Mouse (Mus musculus) right cerebral cortex, adult 18-20 months (tissue): ENCODE results near the gene Mrps14.

Source experiments
- DNase-seq: peaks from one replicate; pipeline ENCODE4 v3.0.0; 2022; ENCODE audit warnings: mixed read lengths

The Mrps14 gene

DNA sequence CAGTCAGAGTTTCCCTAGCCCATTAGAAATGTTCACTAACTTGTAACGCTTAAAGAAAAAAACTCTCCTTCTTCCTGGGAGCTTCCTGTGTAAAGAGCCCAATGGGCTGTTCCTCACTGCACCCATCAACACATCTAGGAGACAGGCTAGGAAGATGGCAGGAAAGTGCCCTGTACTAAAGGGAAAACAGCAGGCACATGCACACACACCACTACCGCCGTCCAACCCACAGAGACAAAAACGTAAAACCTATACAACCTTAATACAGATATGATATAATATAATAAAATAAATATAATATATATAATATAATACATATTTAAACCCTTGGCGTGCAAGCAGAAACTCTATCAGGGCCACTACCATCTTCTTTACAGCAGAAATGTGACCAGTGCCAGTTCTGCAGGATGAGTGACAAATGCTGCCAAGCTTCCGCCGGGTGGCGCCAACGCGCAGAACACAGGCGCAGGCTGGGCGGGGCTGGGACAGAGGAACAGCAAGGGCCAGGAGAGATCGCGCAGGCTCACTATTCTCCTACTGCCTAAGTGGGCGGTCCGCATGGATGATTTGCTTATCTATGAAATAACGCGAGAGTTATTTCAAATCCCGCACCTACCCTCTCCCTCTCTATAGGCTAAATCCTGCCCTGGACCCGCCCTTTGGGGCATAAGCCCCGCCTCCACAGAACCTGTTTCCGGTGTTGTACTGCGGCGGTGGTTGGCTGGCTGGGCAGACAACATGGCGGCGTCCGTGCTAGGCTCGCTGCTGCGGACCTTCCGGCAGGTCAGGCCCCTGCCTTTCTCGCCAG, at the start of gene Mrps14:
Mrps14 (plus strand) TSS at position 687 of the 808 bp plus-strand sequence.
- peak; percentile 99 for DNase-seq

DNA sequence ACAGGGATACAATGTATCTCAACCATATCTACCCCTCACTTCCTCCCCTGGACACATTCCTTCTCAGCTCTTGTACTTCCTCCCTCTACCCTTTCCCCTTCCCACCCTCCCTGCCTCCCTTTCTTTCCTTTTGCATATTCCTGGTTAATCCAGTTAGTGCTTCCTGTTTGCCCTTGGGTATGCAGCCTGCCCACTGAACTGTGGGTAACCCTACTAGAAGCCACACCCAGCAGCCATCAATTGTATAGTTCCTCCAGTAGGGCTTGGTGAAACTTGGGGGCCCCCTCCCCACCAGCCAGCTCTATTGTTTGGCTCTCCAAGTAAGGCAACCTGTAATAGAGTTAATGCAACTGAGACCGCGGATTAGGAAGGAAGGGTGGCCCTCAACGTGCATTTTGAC, 49.4 kb upstream of the Mrps14 start:
- no peak for DNase-seq

GRCm38 (mm10) chr1:160147274-160147673, 47.7 kb upstream of the Mrps14 start:
- DNase-seq, result no peak

GRCm38 (mm10) chr1:160149291-160149906, 45.6 kb upstream of the Mrps14 start:
- DNase-seq, result peak; percentile 45

- no peak for DNase-seq
Measured at GRCm38 (mm10) chr1:160150726-160151125, 44.3 kb upstream of the Mrps14 start.

DNA sequence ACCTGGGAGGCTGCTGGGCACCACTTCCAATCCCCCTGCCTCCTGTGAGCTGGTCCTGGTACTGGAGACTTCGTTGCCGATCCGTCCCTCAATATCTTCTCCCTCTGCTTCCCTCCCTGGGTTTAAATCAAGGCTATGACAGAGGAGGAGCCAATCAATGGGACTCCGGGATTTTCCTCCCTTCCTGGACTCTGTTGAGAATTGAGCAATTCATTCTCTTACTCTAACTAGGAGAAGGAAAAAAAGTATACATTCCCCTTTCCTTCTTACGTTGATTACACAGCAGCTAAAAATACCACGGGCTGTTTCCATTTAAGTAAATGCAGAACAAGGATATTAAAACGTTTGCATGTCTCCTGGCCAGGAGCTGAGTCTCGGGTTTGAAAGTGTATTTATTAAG, 41.5 kb upstream of the Mrps14 start, which contains the start of gene Tnn:
Tnn (minus strand) TSS at position 101 of the 400 bp plus-strand sequence.
- no peak for DNase-seq

DNA sequence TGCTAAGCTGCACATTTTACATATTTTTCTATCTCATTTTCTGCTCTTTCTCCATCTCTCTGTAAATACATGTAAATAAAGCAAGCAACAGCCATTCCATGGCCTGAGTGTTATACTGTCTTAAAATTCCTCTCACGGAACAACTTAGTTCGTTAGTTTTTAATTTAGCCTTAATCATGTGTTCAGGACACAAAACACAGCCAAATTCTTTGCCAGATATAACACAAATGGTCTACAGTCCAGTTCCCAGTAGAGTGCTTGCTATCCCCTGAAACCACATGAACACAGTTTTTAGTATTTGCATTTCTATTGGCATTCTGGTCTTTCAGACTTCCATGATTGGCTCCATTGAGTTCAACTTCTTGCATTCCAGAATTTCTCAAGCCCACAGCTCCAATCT, 36.8 kb upstream of the Mrps14 start:
- DNase-seq, result no peak

DNA sequence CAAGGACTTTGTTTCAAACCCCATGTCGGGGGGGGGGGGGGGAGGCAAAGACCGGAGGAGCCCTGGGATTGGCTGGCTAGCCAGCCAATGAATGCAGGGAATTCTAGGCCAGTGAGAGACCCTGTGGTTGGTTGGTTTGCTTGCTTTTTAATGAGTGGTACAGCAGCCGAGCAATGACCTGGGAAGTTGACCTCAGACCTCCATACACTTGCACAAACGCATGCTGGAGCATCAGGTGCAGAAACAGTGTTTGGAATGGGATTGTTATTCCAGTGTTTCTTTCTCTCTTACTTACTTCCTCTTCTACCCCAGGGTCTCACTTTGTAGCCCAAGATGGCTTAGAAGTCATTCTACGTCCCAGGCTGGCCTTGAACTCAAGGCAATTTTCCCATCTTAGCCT, 28.4 kb upstream of the Mrps14 start:
- DNase-seq, result no peak

DNA sequence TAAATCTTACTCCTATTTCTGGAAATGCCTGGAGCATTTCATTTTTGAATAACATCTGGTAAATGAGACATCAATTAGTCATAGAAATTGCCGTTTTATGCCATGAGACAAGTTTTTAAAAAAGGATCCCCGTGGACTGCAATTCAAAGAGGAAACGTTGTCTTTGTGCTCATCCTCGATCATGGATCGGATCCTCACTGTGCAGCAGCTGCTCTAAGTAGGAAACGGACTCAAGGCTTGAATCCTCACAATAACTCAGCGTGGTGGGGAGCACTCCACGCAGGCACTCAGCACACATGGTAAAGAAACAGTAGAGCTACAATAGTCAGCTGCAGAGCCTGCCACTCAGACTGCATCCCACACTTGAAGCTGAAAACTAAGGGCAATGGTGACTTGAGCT, 18.1 kb upstream of the Mrps14 start:
- DNase-seq, result no peak

DNA sequence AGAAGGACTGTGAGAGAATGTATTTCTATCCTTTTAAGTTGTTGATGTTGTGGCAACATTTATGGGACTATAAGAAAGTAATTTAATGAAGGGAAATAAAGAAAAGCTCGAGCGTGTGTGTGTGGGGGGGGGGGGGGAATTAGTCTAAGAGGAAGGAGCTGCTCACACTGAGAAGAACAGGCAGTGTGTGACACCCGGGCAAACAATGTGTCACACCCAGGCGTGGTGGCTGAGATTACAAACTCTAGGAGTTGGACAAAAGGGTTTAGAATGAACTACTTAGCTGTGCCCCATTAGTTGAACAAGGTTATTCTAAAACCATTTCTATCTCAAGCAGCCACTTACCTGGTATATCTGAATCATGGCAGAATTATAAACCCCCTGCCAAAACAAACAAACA, 13.8 kb upstream of the Mrps14 start:
- DNase-seq, result no peak

GRCm38 (mm10) chr1:160184506-160184905, 10.5 kb upstream of the Mrps14 start:
- peak; percentile 58 for DNase-seq

GRCm38 (mm10) chr1:160195337-160195663, 285 bp downstream of the Mrps14 start:
- no peak for DNase-seq

- no peak for DNase-seq
Measured at GRCm38 (mm10) chr1:160205486-160205885, 10.5 kb downstream of the Mrps14 start.

GRCm38 (mm10) chr1:160209844-160210243, 14.8 kb downstream of the Mrps14 start:
- no peak for DNase-seq

DNA sequence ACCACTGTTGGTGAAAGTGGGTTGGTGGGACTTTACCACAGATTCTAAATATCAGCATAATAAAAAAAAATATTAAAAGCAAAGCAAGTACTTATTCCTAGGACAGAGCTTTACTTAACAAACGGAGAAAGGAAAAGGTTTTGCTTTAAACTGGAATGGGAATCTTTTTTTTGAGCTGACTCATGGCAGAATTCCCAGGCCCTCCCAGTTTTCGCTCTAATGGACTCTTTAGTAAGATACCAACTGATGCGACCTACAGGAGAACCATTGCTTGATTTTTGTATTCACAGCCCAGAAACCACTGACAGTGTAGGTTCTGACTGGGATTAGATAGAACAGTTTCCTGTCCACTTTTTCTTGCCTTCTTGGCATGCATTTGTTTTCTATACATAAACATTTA, 15.6 kb downstream of the Mrps14 start:
- no peak for DNase-seq

DNA sequence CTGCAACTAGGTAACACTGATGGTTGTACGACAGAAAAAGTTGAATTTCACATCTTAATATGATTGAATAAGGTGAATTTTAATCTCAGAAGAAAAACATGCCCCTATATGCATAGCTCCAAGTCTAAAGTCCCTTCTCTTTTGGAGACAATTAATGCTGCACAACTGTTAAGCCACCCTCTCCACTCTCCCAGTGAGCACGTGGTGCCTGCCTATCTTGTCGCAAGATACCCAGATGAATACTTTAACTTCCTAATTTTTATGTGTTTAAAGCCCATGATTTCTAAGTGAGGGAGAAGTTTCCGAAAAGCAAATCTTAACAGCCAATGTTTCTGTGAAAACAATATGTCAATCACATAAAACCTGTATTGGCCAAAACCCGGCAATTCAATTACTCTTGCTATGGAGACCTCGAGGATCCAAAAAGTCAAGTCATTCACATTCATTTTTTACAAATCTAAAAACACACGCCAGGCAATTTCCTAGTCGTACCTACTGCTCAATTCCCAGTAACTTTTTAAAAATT, 16.6 kb downstream of the Mrps14 start:
- DNase-seq, result no peak

DNA sequence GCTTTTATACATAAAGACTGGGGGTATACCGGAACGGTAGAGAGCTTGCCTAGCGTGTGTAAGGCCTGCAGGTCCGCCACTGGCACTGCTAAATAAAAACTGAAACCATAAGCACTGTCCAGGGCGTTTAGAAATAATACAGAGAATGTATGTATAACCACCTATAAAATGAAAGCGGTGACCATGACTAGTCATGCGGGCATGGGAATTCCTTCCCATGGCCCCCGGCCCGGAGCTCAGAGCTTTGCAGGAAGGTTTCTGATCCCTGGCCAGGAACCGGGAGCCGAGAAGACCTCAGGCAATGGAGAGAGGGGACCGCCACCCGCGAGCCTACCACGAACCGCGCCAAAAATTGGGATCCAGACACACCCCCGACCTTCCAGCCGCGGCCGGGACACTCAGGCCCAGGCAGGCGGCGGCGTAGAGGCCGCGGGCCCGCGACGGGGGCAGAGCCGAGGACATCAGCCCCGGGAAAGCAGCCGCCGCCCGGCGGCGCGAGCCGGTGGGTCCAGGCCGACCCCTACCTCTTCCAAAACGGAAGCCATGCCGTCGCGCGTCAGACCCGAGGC, 17.2 kb downstream of the Mrps14 start:
- no peak for DNase-seq

DNA sequence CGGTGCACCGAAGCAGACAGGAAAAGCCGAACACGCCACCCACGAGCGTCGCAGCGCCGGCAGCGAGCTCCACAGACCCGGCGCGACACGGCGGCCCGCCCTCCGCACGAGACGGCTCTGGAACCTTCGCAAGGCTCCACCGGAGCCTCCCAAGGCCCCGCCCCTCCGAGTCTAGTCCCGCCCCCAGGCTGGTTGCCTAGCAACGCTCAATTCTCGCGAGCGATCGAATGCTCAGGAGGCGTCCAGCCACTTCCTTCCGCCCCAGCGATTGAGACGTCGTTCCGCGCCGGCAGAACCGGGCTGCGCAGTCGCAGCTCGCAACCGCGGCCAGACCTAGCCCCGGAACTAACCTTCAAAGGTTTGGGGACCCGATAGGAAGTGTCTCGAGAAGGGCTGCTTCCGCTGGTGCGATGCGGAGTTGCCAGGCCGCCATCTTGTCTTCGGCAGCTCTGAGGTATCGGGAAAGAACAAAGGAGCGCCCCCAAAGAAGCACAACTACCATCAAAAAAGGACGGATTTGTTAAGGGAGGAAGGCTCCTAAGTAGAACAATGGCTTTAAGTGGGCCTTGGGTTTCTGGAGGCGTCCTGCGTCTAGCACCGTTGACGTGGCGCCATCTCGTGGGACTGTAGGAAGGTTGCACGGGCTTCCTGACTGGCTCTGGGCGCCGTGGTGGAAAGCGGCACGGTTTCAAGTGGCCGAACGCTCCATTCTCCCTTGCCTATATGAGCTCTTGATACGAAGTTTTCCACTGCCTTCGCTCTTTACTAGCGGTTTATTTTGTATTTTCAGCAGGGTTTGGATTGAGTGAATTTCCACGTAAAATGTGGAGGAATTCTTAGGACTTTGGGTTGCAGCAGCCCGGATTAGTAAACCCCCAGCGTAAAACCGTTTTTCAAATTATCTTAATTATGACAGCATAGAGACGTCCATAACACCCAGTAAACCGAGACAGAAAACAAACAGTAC, 18.0 kb downstream of the Mrps14 start, which contains the start of gene Cacybp:
Cacybp (minus strand) TSS at position 173 of the 967 bp plus-strand sequence.
- peak; percentile 99 for DNase-seq

- DNase-seq, result no peak
Measured at GRCm38 (mm10) chr1:160214171-160214570, 19.2 kb downstream of the Mrps14 start.

GRCm38 (mm10) chr1:160217898-160218297, 22.9 kb downstream of the Mrps14 start:
- DNase-seq, result no peak

- no peak for DNase-seq
Measured at GRCm38 (mm10) chr1:160224093-160224492, 29.1 kb downstream of the Mrps14 start.

- DNase-seq, result no peak
Measured at GRCm38 (mm10) chr1:160227196-160227595, 32.2 kb downstream of the Mrps14 start.

DNA sequence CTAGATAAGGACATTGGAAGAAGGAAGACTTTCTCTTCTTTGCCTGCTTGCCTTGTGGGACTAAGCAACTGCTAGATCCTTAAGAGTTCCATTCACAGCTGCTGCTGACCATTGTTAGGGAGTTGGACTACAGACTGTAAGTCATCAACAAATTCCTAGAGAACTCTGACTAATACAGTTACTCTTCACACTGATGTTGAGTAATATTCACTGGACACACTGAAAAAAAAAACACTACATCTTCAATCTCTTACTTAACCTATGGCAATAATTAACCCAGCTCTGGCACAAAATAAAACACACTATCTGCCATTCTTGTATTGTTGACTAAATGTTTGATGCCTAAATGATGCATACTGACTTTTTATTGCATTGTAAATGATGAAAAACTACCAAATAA, 32.8 kb downstream of the Mrps14 start:
- no peak for DNase-seq
